Mouse (Mus musculus): ENCODE results near the gene Lrif1. TPM values are rescaled to one million over a fixed set of nuclear protein-coding genes. Genes with fewer than 3 reads are reported as not detected.
"Not testable (repeated sequence)": the region's sequence is repeated elsewhere in the genome, so short reads cannot be mapped to it uniquely, and the experiment has no call there.

The Lrif1 gene
- total RNA-seq (2015) (44.0 and 56.5 TPM in 2 replicates), total RNA-seq (2017) (27.9 and 35.1 TPM in 2 replicates)

DNA sequence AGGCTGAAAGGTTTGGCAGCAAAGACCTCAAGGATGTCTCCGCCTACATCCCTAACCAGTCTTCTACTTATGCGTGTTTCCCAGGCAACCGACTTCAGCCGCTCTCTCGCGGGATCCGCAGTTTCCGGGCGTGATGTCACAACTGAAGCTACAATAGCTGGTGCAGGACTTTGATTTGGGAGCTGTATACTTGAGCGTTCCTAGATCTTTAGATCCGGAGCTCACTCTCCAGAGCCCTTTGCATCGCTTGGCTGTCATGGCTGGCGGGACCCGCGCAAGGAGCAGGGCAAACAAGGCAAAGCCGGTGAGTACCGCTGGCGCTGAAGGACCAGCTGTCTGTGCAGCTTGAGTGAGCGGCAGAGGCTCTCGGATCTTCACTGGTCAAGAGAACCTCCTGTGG, at the start of gene Lrif1:
Gene Lrif1, plus strand, starts transcription at position 158 of the 400 bp plus-strand sequence.
- ATAC-seq (replicated peaks; ENCODE audit: poor library complexity): peak; percentile 97

DNA sequence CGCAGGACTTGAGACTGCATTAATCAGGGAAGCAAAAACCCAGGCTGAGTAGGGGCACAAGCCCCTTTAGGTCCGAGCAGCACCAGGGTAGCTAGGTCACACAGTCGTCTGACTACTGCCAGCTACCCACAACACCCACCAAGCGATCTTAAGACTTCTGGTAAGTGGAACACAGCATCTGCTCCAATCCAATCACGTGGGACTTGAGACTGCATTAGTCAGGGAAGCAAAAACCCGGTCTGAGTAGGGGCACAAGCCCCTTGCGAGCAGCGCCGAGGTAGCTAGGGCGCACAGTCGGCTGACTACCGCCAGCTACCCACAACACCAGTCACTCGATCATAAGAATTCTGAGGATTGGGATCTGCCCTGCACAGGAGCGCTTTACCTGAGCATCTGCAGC, 12.0 kb upstream of the Lrif1 start:
- not testable (repeated sequence) for ATAC-seq (replicated peaks; ENCODE audit: poor library complexity)

DNA sequence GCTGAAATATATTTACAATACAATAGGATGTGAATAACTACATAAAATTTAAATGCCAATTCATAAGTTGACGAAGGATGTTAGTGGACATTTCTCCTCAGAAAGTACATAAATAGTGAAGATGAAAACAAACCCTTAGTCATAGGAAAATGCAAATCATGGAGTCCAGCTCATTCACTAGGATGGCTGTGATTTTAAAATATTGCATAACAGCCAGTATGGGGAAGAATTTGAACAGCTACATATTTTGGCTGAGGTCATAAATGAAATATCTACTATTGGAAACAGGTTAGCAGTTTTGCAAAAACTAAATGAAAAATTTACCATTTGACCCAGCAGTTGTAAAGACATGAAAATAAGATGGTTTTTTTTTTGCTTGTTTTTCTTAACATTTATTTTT, 594 bp downstream of the Lrif1 start:
- ATAC-seq (replicated peaks; ENCODE audit: poor library complexity): no peak

DNA sequence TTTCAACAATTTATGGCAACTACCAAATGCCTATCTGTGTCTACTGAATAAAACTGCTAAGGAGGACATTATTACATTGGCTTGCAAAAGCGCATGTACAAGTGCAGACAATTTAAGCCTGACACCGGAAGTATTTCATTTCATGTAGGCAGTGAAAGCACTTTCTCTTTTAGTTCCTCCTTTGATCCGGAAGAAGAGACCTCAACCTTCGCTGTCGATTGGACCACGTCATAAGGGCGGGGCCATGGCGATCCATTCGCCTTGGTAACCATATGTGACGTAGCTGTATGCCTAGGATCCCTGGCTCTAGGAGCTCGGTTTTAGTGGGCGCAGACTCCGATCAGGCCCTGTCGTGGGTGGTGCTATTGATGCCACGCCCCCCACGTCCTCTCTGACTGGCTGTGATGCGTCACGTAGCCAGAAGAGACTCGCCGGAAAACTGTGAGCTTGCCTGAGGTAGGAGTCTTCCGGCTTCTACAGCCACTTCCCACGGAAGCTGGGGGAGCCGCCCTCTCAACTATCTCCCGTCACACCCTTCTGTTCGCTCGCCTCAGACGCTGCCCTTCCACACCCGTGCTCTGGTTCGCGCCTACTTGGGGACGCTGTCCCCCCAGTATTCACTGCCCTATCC, 36.7 kb downstream of the Lrif1 start:
- ATAC-seq (replicated peaks; ENCODE audit: poor library complexity): peak; percentile 89

DNA sequence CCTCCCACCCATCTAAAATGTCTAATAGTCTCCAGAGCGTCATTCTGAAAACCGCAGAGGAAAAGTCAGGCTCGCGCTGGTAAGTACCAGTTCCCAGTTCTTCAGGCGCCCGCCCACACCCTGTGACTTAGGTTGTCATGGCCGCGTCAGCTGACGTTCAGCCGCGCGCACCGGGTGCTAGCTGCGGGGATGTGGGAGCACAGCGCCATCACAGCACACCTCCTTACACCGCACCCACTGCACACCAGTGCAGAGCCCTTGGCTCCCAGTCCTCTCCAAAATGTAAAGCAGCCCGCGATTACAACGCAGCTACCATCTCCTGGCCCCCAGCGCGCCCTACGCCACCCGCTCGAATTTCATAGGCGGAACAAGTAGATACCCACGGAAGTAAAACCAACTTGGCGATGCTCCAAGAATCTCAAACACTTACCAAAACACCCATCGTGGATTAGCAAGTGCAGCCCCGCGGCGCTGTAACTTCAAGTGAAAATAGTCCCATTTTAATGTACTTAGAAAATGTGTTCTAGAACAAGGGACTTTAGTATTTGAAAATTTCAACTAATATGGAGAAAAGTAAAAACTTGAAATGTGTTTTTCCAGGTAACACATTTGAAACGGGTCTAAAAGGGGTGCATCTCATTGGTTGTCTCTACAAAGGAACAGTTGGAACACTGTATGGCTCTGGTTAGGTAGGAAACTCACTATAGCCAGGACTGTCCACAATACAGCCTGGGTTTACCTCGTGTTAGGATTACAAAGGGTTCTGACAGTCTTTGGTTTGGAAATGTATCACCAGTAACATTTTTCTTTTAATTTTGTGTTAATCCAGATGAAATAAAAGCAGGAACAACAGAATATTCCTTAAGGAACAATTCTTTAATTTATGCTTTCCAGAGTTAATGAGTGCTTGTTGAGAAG, 37.5 kb downstream of the Lrif1 start:
- peak; percentile 77 for ATAC-seq (replicated peaks; ENCODE audit: poor library complexity)

DNA sequence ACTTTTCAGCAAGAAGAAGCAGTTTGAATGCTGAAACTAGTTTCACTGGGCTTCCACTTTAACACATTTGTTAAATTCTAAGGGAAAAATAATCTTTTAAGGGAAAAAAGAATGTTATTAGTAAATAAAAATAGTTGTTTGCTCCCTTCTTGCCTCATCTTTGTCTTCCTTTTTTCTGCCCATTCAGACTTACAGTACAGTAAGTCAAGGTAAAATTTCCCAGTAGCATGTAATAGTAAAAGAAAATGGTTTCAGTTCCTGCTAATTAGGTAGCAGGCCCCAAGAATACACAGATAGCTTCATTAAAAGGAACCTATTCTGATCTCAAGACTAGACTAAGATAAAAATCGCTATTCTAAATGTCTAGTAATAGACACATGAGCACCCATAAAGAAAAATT, 71.1 kb downstream of the Lrif1 start:
- no peak for ATAC-seq (replicated peaks; ENCODE audit: poor library complexity)

DNA sequence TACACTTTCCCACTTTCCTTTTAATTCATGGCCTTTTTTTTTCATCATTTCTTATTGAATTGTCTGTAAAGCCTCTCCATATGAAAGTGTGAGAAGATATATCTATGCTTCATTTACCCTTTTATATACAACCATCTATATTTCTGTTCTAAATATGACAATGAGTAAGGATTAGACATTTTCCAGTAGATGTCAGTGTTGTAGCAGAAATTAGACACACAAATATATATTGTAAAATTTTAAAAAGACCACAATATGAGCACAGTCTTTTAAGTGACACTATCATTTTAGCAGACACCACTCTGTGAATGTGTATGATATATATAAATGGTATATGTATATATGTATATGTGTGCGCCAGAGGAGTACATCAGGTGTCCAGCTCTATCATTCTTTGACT, 87.0 kb downstream of the Lrif1 start:
- ATAC-seq (replicated peaks; ENCODE audit: poor library complexity): peak; percentile 31; the same call in 1 of the 2 replicates

DNA sequence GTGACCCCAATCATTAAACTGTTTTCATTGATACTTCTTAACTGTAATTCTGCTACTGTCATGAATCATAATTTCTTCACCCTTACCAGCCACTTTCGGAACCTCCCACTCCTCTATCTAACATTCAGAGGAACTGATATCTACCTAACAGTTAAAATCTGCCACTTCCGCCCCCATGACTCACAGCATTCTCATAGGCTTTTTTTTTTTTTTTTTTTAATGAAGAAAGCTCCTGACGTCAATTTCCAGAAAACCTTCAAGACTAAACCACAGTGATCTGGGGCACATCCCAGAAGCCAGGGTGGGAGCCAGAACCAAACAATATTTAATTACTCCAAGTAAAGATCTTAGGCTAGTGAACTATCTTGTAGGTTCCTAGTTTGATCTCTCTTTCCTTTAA, 100.3 kb downstream of the Lrif1 start:
- peak; percentile 56 for ATAC-seq (replicated peaks; ENCODE audit: poor library complexity)

Other genes starting within 250 kb of the Lrif1 start
- 20.4 and 20.6 TPM in 2 replicates for gene Dennd2d, start 202.6 kb upstream of the Lrif1 start, total RNA-seq (2015)
- gene Dennd2d, start 202.6 kb upstream of the Lrif1 start, total RNA-seq (2017): 14.2 and 23.0 TPM in 2 replicates
- gene Dram2, start 137.2 kb upstream of the Lrif1 start, total RNA-seq (2015): 36.7 and 37.4 TPM in 2 replicates
- 16.9 and 24.1 TPM in 2 replicates for gene Dram2, start 137.2 kb upstream of the Lrif1 start, total RNA-seq (2017)
- gene Cept1, start 137.2 kb upstream of the Lrif1 start, total RNA-seq (2015): 44.5 and 51.7 TPM in 2 replicates
- 95.2 and 100 TPM in 2 replicates for gene Cept1, start 137.2 kb upstream of the Lrif1 start, total RNA-seq (2017)
- 251 and 299 TPM in 2 replicates for gene Cd53, start 105.2 kb downstream of the Lrif1 start, total RNA-seq (2015)
- 245 and 306 TPM in 2 replicates for gene Cd53, start 105.2 kb downstream of the Lrif1 start, total RNA-seq (2017)
- gene Olfr266, start 141.3 kb downstream of the Lrif1 start, total RNA-seq (2015): not detected in 2 replicates
- not detected in 2 replicates for gene Olfr266, start 141.3 kb downstream of the Lrif1 start, total RNA-seq (2017)